Mouse (Mus musculus) megakaryocyte-erythroid progenitor cell, adult 5-6 weeks (primary cell): ENCODE measurements around the gene Lzts3. TPM values are rescaled to one million over a fixed set of nuclear protein-coding genes. Genes with fewer than 3 reads are reported as not detected.
A peak's percentile ranks its signal among the peaks of the same experiment; 100 is the strongest.

Experiments
- ATAC-seq: replicated peaks from 2 replicates; pipeline ENCODE4 v1.8.0; 2016; ENCODE audit warnings: mild to moderate bottlenecking, inconsistent platforms; ENCODE audit not compliant: severe bottlenecking, poor library complexity, low FRiP score, low TSS enrichment
- total RNA-seq, 2 experiments: library from RNA; stranded (forward) in 1 of 2; stranded (reverse) in 1 of 2; fragments of 200-1000, 215-1000 nt in 1 of 2; fragments of >200 nt in 1 of 2; fragmentation: Nextera tagmentation in 1 of 2; gene quantifications; 2 replicates each; pipeline ENCODE4 v1.2.3; 2014 to 2017

Lzts3 gene
- total RNA-seq, 2 experiments from 2014 or later = 0.79 TPM; not detected in 1

DNA sequence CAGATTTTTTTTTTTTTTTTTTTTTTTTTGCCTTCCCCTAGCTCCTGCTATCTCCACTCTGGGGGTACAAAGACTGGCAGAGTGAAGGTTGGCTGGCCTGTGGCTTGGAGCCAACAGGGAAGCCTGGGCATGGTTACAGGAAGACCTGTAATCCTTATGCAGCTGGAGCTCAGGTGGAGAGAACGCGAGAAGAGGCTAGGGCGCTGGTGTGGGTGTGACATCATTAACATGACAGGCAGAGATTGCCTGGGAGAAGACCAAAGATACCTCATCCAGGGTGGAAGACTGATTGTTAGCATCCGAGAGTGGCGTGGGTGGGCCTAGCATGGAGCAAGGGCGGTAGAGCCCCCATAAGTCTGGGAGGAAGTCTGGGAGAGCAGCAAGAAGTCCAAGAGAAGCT lies 3.3 kb downstream of the Lzts3 start:
- no peak for ATAC-seq

GRCm38 (mm10) chr2:130638101-130638611 lies 4.4 kb downstream of the Lzts3 start:
- no peak for ATAC-seq

DNA sequence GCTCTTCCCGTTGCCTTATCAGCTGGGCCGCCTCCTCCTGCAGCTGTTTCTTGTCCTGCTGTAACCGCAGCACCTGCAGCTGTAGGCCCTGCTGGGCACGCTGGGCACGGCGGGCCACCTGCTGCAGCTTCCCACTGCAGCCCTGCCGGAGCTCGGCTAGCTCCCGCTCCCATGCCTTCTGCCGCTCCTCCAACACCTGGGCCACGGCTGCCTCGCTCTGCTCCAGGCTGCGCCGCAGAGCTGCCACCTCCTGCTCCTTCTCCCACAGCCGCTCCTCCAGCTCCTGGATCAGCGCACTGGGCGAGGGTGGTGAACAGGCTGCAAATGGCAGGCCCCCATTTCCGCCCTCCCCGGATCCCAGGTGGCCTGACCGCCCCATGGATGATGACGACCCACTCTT lies 6.8 kb downstream of the Lzts3 start:
- ATAC-seq = peak; percentile 81

GRCm38 (mm10) chr2:130634739-130635411 lies 7.7 kb downstream of the Lzts3 start:
- peak; percentile 32; the same call in 1 of the 2 replicates for ATAC-seq

DNA sequence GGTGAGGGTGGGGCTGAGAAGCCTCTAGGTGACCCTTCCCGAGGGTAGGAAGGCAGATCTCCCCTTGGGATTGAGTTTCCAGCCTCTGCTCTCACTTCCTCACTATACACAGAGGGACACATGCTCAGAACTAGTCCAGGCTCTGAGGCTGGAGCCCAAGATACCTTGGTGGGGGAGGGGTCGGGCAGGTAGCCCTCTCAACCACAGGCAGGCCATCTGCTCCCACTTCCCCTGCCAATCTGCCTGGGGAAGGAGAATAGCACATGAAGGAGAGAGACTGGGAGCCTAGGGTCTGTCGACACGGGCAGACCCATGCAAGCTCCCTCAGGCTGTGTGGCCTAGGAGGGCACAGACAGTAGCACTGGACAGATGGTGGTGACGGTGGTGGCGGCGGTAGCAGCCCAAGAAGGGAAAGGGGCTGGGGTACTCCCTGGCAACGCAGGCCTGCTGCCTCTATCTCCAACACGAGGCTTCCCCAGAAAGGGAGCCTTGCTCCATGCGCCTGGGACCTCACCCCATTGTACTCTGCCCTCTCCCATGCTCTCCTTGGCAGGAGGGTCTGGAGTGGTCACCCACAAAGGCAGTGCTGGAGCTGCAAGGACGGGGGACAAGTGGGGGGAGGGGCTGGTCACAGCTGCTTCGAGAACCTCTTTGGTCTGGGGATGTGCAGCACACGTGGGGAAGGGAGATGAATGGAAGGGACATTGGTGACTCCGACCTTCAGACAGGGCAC lies 8.4 kb downstream of the Lzts3 start:
- ATAC-seq = no peak

DNA sequence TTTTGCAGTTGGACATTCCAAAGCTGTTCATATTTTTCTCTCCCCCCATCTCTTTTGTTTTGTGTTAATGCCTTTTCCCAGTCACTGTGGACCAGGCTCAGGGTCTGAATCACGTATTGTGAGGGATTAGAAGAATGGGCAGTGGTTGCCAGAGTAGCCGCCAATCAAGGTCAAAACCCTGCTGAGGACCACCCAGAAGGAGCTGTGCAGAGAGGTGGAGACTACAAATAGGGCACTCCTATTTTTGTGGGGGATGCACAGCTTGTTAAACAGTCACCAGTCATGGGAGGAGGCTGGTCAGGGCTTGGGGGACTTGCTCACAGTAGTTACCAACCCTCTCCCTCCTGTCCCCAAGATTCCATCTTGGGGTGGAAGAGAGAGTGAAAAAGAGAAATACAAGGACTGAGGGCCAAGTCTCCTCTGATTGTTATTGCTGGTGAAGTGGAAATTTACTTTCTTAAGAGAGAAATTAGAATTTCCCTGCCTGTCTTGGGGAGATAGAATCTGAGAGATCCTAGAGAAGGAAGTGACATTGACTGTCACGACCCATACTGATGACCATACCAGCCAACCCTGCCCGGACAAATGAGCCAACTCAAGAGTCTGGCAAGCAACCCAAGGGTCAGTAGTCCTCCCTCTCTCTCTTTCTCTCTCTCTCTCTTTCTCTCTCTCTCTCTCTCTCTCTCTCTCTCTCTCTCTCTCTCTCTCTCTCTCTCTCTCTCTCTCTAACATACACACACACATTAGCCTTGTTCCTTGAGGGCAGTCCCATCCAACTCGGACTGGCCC lies 9.5 kb downstream of the Lzts3 start:
- ATAC-seq = no peak

GRCm38 (mm10) chr2:130632416-130632815 lies 10.2 kb downstream of the Lzts3 start:
- no peak for ATAC-seq

- peak; percentile 75 for ATAC-seq
Measured at GRCm38 (mm10) chr2:130629839-130630203, 12.8 kb downstream of the Lzts3 start, which contains the start of the genes Fastkd5 and Ubox5. TSS of gene Fastkd5 (minus strand) at chr2:130630027. TSS of gene Ubox5 (minus strand) at chr2:130630038.

- ATAC-seq = peak; percentile 51
Measured at GRCm38 (mm10) chr2:130629080-130629838, 13.3 kb downstream of the Lzts3 start.

DNA sequence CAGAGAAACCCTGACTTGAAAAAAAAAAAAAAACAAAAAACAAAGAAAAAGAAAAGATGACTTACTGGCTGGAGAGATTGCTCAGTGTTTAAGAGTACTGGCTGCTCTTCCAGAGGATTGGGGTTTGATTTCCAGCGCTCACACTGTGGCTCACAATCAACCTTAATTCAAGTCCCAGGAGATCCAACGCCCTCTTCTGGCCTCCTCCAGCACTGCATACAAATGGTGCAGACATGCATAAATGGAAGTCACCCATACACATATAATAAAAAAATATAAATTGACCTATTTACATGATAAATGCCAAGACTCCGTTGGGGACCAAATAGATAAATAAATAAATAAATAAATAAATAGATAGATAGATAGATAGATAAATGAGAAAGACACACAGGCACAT lies 14.2 kb downstream of the Lzts3 start:
- ATAC-seq = no peak

GRCm38 (mm10) chr2:130618972-130619371 lies 23.6 kb downstream of the Lzts3 start:
- ATAC-seq = no peak

DNA sequence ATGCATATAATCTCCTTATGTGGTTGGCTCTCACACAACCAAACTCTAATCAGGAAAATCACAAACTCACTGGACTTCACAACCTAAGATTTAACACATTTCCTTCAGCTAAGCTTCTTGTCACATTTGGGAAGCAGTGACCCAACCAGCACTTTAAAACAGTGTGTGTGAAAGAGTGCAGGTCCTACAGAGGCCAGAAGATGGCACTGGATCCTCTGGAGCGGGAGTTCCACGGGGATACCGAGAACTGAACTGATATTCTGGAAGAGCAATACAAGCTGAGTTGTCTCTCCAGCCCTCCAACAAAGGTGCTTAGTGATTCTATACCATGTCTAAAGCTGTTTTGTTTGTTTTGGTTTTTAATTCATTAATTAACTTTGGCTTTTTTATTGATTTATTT lies 29.5 kb downstream of the Lzts3 start:
- ATAC-seq = 0 out of 2 replicates have a peak, but pooled peaks have one; percentile 63

DNA sequence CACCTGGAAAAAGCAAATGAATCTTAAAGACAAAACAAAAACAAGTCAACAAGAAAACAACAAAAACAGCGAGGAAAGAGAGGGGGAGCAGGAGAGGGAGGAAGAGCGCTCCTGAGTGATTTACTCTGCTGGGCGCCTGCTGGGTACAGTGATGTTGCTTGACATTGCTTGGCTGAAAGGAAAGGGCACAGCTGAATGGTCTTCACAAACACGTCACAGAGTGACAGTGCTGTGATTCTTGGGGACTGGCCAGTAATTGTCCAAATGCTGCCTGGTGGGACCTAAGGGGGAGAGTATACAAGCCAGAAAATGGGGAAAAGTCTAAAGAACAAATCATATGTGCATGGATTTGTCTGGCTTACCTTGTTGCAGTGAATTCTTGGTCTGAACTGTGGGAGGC lies 40.4 kb downstream of the Lzts3 start:
- no peak for ATAC-seq

GRCm38 (mm10) chr2:130598399-130598798 lies 44.2 kb downstream of the Lzts3 start:
- no peak for ATAC-seq

DNA sequence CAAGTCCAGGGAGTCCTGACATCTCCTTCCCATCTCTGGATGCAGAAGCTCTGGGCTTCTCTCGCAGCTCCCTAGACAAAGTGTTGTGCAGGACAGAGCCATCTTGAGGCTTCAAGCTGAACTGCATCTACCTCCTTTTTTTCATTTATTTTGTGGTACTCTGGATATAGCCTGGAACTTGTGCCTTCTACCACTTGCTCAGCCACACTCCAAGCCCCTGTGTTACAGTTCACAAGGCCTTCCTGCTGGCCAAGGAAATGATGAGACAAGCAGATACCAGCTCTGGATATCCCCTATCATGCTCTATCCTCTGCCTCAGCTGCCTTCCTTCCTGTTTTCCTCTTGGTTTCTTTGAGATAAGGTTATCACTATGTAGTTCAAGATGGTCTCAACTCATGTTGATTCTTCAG lies 45.0 kb downstream of the Lzts3 start:
- ATAC-seq = peak; percentile 65

DNA sequence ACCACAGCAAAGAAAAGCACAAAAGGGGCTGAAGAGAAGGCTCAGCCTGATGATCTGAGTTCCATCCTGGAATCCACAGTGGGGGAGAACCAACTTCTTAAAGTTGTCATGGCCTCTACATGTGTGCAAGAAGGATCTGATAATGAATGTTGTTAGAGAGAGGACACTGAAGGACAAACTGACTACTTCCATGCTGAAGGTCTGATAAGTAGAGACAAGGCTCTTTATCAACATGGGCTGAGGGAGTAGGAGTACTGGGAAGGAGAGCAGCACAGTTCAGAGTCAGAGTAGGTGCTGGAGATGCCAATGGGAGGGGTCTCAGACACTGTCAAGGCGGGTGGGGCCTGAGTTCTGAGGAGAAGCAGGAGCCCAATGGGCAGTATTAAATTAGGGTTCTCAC lies 47.0 kb downstream of the Lzts3 start:
- peak; percentile 34; the same call in 1 of the 2 replicates for ATAC-seq

DNA sequence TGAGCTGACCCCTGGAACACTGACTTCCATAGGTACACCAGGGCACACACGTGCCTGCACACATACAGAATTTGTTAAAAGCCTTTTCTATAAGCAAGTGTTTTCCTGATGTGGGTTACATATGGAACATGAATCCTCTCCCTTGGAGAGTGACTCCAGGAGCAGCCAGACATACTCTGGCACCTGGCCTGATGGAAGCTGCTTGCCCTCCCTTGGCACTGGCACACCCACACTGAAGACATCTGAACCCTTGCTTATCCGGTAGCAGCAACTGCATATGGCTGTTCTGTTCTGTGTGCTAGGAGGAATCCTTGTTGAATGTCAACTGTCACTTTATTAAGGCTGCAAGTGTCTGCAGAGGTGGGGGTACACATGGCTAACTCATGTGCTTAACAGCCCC lies 51.6 kb downstream of the Lzts3 start:
- no peak for ATAC-seq

DNA sequence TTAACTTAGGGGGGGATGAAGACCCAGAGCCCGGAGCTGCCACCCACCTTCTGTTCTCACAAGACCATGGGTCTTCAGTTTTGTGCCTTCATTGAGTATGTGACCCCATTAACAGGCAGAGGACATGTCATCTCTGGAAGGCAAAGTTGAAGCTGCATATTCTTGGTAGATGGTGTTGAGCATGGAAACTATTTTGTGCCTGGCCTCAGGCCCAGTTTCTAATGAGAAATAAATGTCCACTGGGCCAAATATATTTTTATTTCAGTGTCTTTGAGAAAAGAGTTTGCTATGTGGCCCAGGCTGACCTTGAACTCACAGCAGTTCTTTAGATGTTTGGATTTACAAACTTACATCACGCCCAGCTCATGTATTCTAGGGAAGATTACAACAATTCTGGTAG lies 52.8 kb downstream of the Lzts3 start:
- no peak for ATAC-seq

- ATAC-seq = no peak
Measured at GRCm38 (mm10) chr2:130589157-130589556, 53.4 kb downstream of the Lzts3 start.
